Mouse (Mus musculus): ENCODE measurements around the gene Zc3h18.

Zc3h18 gene

DNA sequence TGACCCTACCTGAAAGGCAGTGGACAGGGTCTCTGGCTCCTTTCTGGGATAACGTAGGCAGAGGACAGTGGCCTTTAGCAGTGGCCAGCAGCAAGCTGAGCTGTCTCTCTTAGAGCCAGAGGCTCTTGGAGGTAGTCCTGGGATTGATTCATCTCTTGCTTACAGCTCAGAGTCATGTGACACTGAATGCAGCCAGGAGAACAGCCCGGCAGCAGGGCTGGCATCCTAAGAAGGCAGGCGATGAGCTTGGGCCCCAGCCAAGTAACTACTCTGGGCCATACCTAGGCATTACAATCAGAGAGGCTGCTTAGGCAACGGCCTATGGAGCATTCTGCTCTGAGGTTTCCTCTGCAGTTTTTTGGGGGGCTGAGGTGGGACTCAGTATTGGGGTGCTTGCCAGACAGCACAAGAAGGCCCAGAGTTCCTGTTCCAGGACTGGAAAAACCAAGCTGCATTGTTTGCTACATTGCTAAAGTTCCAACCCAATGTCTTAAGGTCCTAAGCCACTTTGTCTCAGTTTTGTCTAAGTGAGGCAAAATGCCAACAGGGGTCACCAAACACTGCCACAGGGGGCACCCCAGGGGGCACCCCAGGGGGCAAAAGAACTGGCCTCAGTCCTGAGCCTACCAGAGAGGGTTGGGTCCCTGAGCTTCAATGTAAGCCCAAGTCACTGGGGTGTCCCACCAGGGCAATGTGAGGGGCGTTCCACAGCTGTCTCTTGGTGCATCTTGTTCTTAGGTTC lies 28.4 kb upstream of the Zc3h18 start:
- no peak for DNase-seq (ENCODE audit: low spot score in 2 of 2)

GRCm38 (mm10) chr8:122349357-122350297 lies 26.8 kb upstream of the Zc3h18 start:
- DNase-seq (ENCODE audit: low spot score in 2 of 2) = no peak

- no peak for DNase-seq (ENCODE audit: low spot score in 2 of 2)
Observed at GRCm38 (mm10) chr8:122350309-122351089, 25.9 kb upstream of the Zc3h18 start.

- no peak for DNase-seq (ENCODE audit: low spot score in 2 of 2)
Observed at GRCm38 (mm10) chr8:122354157-122354556, 22.3 kb upstream of the Zc3h18 start.

- no peak for DNase-seq (ENCODE audit: low spot score in 2 of 2)
Observed at GRCm38 (mm10) chr8:122355642-122356606, 20.5 kb upstream of the Zc3h18 start.

DNA sequence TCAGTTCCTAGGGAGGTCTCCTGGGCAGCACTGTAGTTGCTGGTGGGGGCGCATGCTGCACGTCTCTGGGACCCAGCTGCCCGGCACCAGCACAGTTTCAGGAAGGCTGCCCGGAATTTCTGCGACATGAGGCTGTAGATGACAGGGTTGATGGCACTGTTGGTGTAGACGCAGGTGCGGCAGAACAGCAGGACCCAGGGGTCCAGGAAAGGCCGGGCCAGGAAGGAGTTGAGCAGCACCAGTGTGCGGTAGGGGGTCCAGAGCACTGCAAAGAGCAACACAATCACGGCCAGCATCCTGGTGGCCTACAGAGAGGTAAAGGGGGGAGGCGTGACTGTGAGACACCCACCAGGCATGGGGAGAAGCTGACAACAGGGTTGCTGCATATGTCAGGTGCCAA lies 19.2 kb upstream of the Zc3h18 start:
- DNase-seq (ENCODE audit: low spot score in 2 of 2) = no peak

- no peak for DNase-seq (ENCODE audit: low spot score in 2 of 2)
Observed at GRCm38 (mm10) chr8:122357641-122358040, 18.8 kb upstream of the Zc3h18 start.

- DNase-seq (ENCODE audit: low spot score in 2 of 2) = no peak
Observed at GRCm38 (mm10) chr8:122359111-122359775, 17.2 kb upstream of the Zc3h18 start.

DNA sequence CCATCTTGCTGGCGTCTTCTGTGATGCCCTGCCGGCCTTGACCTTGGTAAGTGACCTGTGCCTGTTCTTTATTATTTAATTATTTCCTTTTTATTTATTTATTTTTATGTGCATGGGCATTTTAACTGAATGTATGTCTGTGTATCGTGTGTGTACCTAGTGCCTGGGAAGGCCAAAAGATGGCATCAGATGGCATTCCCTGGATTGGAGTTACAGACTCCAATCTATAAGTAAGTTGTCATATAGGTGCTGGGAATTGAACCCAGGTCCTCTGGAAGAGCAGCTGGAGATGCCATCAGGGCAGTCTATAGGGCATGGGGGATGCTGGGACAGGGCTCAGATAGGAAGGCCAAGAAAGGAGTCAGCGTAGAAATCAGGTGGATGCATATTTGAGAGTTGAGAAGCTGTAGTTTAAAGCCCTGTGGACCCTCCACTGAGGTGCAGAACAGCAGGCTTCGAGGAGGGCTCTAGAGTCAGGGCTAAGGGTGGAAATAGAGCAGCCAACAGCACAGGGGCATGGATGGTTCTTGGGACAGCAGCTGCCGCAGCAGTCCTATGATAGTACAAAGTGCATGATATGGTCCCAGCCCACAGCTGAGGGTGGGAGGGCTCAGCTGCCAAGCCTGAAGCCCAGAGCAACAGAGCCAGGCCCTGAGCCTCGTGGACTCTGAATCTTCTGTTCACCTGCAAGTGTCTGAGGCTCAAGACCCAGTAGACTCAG lies 15.6 kb upstream of the Zc3h18 start, which contains the start of gene Trhr2:
Gene Trhr2 (minus strand): TSS at position 51 of the 721 bp plus-strand sequence.
- no peak for DNase-seq (ENCODE audit: low spot score in 2 of 2)

DNA sequence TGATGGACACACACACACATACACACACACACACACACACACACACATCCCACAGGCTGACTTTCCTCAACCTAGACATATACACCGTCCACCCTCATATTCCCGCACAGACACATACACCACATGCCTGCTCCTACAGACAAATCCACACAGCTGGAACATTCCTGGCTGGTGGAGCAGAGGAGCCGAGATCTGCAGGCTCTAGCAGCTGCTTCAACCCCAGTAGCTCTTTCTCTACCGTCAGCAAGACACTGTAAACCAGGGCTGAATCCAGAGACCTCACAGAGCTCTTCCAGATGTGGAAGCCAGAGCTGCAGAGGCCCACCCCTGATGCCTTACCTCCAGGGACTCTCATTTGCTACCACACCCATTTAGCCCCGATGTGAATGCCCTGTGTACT lies 14.1 kb upstream of the Zc3h18 start:
- DNase-seq (ENCODE audit: low spot score in 2 of 2) = no peak

GRCm38 (mm10) chr8:122362967-122363366 lies 13.4 kb upstream of the Zc3h18 start:
- no peak for DNase-seq (ENCODE audit: low spot score in 2 of 2)

DNA sequence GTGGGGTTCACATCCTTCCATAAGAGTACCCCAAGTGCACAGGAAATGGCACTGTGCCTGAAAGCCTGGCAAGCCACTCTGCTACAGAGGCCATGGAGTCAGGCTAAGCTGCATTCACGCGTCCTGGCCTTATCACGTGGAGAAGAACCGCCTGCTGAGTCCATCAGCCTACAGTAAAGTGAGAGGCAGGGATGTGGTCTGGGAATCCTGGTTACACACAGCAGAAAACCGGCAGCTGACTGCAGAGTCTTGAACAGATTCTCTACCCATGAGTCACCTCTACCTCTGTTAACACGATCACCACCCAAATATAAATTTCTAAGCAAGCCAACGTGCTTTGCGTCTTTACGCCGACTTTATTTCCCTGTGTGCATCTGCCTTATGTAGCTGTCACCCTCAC lies 7.9 kb upstream of the Zc3h18 start:
- no peak for DNase-seq (ENCODE audit: low spot score in 2 of 2)

- peak; percentile 37 to 65 for DNase-seq (ENCODE audit: low spot score in 2 of 2)
Observed at GRCm38 (mm10) chr8:122369665-122370064, 6.7 kb upstream of the Zc3h18 start.

- DNase-seq (ENCODE audit: low spot score in 2 of 2) = no peak
Observed at GRCm38 (mm10) chr8:122371706-122372105, 4.7 kb upstream of the Zc3h18 start.

GRCm38 (mm10) chr8:122375320-122375719 lies 1.1 kb upstream of the Zc3h18 start:
- no peak for DNase-seq (ENCODE audit: low spot score in 2 of 2)

DNA sequence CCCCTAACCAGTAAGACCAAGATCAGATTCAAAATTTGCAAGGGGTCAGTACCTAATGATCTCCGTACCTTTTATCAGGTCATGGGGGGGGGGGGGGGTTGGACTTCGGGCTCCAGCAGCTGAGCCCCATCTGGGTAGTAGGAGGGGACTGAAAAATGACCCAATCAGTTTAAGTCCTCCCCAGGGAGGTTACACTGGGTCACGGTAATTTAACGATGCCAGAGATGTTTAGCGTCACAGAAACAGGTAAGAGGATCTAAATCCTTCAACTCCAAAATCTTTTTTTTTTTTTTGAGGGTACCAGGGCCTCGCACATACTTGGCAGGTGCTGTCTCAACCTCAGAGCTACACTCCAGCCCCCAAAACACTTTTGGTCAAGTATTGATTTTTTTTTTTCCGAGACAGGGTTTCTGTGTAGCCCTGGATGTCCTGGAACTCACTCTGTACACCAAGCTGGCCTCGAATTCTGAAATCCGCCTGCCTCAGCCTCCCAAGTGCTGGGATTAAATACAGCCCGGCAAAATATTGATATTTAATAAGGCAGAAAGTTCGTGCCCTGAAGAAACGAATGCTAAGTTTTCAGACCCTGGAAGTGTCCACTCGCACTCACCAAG lies 551 bp upstream of the Zc3h18 start:
- DNase-seq (ENCODE audit: low spot score in 2 of 2) = no peak

DNA sequence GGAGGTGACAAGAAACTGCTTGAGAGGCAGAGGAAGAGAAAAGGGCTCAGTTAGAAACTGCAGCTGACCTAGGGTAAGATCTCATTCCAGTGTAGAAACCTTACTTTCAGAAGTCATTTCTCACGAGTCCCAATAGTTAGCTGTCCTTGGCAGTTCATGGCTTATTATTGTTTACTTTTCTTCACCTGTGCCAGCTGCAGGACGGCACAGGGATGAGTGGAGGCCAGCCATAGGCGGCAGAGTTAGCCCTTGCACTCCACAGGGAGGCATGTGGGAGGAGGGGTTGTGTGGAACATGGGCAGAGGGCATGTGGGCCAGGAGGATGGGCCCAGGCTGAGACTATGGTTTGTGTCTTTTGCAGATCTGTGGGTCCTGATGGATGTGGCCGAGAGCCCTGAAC lies 6.6 kb downstream of the Zc3h18 start:
- DNase-seq (ENCODE audit: low spot score in 2 of 2) = no peak

- DNase-seq (ENCODE audit: low spot score in 2 of 2) = no peak
Observed at GRCm38 (mm10) chr8:122389357-122389756, 12.9 kb downstream of the Zc3h18 start.

- no peak for DNase-seq (ENCODE audit: low spot score in 2 of 2)
Observed at GRCm38 (mm10) chr8:122390758-122391157, 14.3 kb downstream of the Zc3h18 start.

All from spleen, postnatal 14 days (tissue).